Mouse (Mus musculus) heart, postnatal 0 days (tissue): ENCODE data around the gene Glb1l.

Experiments
- CTCF ChIP-seq: IDR thresholded peaks from 2 replicates; pipeline ENCODE4 v1.5.1; 2016; ENCODE audit warnings: antibody characterized with exemption, control low read depth, low read depth
- EP300 ChIP-seq: IDR thresholded peaks from 2 replicates; pipeline ENCODE4 v1.6.1; 2016; ENCODE audit warnings: antibody characterized with exemption, low read depth

DNA sequence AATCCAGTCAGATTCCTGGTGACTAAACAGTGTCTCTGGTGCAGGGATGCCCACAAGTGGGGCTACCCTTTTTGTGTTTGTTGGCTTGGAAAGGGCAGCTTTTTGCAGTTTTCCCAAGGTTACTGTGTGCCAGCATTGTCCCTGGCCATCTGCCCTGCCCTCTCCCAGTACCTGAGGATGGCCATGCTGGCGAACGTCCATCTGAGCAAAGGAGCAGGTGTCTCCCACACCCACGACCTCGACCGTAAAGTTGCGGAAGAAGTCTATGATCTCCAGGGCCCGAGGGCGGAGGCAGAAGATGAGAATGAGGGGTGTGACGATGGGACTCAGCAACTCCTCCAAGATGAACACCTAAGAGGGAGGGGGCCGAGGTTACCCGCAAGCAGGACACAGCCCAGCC is 25.1 kb downstream of the Glb1l start:
- no peak for TF ChIP-seq CTCF
- TF ChIP-seq EP300 = no peak
